Mouse (Mus musculus) inflammation-experienced regulatory T-cells, adult 6 months (primary cell): ENCODE measurements around the gene Map3k21. TPM values are rescaled to one million over a fixed set of nuclear protein-coding genes. Genes with fewer than 3 reads are reported as not detected.

Experiments
- ATAC-seq: one replicate; pipeline ENCODE4 v1.8.0; 2017
- polyA plus RNA-seq, 3 experiments: library from polyadenylated mRNA; unstranded; fragments of 100-300 nt; shearing (Covaris generic); gene quantifications; one replicate each; pipeline ENCODE4 v1.2.1; 2017

Gene Map3k21
- polyA plus RNA-seq, 3 experiments from 2014 or later: not detected

DNA sequence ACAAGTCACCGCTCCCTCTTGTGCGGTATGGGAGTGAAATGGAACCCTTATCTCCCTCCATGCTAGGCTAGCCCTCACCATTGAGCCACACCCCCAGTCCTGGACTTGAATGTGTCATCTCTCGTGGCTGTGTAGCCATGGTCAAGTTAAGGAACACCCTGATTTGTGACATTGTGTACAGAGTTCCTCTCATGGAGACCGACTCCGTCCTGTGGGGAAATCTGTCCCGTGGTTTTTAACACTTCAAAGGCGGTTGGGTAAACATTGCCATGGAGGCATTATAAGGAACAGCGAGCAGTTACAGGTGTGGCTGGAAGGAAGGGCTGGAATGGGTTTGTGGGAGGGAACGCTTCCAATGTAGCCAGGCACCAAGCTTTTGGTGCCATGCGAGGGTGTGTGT lies 6.8 kb downstream of the Map3k21 start:
- ATAC-seq: no peak

DNA sequence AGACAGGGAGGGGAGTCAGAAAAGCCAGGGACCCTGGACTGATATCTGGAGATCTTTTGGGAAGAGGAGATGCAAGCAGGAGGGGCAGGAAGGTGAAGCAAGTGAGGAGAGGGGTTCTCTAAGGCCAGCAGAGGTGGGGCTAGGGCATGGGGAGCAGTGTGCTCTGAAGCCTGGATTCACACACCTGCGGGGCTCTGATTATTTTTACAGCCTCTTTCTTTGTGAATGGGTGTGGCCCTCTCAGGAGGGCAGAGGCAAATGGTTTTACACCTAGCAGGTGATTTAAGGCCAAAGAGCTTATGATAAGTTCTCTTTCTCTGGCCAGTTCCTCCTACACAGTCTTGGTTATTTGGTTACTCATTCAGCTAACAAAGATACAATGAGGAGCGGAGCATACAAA lies 8.5 kb downstream of the Map3k21 start:
- no peak for ATAC-seq

DNA sequence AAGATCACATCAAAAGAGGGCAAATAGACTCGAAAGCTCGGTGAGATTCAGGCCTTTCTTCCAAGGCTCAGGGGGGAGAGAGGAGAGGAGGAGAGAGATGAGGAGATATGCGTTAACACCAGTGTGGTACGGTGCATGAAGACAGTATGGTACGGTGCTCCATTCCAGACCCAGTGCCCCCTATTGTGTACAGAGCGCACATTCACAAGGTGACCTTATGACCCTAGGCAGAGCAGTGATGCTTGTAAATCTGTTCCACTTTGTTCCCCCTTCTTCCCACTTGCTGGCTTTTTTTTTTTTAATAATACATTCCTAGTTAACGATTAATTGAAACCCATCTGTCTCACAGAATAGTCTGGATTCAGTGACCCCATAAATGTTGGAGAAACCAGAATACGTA lies 9.3 kb downstream of the Map3k21 start:
- ATAC-seq: no peak

DNA sequence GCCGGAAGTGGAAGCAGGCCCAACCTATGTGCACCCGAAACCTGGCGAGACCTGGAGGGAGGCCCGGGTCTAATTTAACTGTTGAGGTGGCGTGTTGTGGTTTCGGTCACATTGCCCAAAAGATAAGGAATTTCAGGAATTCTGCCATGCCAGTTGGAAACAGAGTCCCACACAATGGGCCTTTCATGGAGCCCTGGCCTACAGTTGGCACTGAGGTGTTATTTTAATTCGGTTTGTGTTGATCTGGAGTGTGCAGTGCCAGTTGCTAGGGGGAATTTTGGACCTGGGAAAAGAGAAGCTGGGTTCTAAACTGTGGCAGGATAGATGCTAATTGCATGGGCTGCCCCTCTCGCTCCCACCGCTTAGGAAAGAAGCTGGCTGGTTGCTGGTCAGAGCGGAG lies 10.0 kb downstream of the Map3k21 start:
- no peak for ATAC-seq

DNA sequence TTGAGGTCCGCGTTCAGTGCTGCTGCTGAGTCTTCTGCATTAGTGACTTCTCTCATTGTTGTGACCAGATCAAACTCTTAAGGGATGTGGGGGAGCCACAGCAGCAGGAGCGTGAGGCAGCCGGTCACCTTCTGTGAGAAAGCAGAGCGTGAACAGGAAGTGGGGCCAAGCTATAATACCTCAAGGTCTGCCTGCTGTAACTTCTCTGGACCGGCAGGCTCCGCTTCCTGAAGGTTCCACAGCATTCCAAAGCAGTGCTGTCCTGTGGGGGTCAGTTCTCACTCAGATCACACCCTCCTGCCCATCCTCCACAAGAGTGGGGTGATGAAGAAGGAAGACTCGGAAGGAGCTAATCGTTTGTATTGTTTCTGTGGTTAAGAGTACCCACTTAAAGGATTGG lies 10.5 kb downstream of the Map3k21 start:
- ATAC-seq: no peak

DNA sequence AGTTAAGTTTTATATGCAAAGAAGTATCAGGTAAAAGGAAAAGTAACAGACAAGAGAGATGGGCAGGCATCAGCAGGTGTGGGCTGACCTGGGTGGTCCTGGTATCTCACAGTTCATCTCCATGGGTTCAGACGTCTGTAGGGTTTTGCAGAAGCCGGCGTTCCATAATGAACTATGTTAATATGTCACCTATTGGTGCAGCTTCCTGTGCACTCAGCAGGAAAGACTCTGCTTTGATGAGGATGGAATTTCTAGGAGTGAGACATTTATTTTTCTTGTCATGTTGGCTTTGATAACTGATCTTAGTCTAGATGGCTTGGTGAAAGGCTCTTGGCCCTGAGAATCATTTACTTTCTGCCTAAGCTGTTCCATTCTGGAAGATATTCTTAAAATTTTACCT lies 12.1 kb downstream of the Map3k21 start:
- no peak for ATAC-seq

DNA sequence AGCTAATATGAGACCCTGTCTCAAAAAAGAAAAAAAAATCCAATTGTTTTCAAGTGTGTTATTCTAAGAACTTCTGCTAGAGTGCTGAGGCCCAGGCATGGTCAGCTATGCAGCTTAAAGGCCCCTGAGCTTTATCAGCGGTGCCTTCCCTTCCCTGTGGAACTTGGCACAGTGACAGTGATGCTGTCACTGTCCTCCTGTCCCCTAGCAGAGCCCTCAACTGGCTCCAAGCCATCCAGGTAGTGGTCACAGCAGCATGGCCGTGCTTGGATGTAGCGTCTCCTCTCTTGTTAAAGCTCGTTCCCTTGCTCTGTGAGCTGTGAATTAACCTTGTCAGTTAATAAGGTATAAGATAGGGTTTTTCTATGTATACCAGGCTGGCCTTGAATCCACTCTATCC lies 16.4 kb downstream of the Map3k21 start:
- ATAC-seq: no peak

DNA sequence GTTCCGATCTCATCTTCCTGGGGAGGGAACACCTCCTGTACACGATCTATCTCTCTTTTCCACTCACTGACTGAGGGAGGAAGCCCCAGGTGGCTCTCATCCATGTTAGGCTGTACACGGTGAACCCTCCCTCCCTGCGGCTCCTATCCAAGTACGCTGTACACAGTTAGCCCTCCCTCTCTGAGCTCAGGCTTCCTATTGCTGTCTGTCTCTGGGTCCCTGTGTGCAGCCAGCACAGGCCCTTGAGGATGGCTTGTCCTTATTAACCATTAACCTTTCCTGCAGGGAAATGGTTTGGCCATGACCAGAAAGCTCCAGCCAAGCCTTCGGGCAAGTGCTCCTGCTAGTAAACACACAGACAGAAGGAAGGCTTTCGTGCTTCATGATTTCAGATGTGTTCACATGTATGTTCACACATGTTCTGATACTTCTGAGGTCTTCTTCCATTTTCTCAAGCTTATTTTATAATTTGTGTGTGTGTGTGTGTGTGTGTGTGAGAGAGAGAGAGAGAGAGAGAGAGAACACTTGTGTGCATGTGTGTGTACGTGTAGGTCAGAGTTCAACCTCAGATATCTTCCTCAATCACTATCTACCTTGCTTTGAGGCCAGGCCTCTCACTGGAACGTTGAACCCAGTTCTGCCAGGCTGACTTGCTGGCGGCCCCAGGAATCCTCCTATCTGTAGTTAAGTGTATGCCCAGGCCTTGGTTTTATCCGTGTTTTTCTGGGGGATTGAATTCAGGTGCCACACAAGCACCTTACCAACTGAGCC lies 20.2 kb downstream of the Map3k21 start:
- no peak for ATAC-seq

DNA sequence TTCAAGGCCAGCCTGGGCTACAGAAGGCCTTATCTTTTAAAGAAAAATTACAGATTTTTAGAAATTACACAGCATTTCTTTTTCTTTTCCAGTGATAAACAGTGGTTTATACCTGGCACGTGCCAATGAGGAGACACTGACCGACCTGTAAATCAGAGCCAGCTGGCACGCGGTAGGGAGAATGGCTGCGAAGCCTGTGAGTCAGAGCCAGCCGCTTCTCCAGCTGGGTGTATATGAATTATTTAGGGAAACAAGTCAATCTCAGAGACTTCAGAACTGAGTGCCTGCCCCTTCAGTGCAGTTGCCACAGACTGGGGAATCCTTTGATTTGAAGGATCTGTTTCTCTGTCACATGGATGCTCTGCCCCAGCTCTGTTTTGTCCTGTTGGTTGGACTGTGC lies 21.6 kb downstream of the Map3k21 start:
- no peak for ATAC-seq

DNA sequence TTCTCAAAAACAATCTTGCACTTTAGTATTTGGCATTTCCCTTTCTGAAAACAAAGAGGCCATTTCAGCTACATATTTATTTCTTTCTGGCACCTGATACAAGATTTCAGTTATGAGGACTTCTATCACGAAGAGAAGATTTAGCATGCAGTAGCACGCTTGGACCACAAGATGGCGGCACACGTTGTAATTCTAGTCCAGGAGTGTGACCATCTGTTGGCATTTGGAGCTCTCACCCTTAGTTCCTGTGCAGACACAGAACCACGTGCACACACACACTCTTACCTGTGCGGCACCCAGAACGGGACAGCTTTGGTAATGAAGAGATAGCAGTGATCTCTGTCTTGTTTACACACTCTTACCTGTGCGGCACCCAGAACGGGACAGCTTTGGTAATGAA lies 25.4 kb downstream of the Map3k21 start:
- ATAC-seq: no peak

DNA sequence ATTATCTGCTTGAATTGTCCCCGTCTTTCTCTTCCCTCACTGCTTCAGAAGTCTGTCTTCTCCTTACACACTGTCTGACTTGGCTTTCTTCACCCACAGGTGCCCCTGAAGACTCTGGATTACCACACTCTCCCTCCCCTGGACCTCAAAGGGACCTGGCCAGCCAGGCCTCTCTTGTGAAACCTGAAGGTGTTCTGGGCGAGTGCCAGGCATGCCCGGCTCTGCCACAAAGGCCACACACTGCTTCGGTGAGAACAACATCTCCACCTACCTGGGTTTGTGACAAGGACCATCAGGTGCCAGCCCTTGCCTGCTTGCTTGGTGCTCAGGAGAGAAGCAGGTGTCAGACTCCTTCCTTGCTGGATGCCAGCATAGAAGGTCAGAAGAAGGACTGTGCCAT lies 34.3 kb downstream of the Map3k21 start:
- ATAC-seq: no peak

DNA sequence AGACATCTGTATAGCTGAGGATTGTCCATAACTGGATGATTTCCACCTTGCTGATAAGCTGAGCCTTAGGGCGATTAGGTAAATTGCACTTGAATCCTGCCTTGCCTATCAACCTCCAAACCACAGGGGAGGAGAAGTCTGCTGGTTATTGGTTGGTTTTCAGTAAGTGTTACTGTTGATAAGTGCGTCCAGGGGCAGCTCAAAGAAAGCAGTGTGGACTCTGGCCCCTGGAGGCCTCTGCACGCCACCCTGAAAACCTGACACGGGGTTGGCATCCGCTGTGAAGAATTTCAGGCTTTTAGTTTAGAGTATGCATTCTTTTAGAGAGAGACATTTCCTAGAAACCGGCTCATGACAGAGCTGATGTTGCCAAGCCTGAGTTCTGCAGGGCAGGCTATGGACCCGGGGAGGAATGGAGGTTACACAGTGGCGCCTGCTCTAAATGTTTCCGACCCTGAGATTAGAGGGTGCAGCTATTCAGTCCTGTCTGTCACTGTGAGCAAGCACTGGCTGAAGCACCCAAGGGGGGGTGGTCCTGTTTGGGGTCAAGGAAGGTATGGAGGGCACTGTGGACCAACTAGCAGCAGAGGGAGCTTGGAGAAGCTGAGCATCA lies 38.6 kb downstream of the Map3k21 start:
- no peak for ATAC-seq

DNA sequence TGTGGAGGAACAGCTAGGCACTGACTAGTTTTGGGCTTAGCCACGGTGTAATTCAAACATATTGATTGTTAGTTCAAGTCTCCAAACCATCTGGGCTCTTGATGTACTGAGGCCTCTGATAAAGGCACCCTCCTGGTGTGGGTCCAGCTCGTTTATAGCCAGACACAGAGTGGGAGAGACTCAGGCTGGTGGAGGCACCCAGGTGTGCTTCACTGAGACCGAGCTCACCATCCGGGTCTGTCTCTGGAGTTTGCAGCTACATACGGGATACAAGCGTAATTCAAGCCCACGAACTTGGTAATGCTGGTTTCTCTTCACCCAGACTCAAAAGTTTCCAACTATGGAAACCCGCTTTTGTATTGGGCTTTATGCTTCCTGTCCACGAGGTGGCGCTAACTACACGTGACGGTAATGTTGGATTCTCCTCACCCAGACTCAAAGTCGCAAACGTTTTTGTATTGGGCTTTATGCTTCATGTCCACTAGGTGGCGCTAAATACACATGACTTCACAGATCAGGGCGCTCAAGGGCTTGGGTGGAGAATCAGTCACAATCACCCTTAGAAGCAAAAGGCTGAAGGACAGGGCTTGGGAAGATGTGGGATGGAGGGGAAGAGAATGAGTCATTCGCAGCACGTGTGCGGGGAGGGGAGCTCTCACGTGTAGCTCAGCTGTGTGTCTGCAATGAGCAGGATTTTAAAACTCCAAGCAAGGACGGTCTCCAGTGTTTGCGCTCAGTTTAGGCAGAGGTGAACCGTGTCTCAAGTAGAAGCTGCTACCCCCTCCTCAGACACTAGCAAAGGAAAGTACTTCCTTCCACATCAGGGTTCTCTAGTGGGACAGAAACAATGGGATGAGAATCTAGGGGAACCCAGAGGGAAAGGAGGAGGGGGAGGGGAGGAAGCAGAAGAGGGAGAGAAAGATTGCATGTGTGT lies 40.0 kb downstream of the Map3k21 start:
- ATAC-seq: peak; percentile 85

DNA sequence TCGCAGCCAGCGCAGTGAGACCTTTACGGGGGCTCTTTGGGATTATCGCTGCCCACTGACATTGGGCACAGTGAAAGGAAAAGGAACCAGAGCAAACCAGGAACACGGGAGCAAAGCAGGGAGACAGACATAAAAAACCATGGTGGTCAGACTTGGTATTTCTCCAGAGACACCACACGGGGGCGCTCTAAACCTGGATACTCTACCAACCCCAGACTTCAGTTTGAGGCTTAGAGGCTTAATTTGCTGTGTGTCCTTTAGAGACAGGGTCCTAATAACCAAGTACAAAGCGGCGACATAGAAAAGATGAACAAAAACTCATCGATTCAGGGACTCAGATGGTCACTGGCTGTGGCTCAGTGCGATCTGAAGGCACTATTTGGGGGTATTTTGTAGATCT lies 45.4 kb downstream of the Map3k21 start:
- ATAC-seq: no peak

DNA sequence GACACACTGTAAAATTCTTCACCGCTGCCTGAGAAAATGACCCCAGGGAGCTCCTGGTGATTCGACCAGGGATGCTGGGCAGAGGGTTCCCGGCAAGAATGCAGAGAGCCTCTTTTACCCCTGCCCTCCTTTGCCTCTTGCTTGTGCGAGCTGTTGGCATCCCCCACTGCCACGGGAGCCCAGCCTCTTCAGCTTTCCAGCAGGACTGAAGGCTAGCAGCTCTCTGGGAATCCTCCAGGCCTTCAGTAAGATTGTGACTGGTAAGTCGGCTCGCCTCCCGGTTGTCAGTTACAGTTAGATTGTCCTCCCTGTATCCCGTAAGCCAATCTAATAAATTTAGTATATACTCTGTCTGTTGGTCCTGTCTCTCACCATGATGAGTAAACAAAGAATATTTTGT lies 46.5 kb downstream of the Map3k21 start:
- ATAC-seq: no peak

DNA sequence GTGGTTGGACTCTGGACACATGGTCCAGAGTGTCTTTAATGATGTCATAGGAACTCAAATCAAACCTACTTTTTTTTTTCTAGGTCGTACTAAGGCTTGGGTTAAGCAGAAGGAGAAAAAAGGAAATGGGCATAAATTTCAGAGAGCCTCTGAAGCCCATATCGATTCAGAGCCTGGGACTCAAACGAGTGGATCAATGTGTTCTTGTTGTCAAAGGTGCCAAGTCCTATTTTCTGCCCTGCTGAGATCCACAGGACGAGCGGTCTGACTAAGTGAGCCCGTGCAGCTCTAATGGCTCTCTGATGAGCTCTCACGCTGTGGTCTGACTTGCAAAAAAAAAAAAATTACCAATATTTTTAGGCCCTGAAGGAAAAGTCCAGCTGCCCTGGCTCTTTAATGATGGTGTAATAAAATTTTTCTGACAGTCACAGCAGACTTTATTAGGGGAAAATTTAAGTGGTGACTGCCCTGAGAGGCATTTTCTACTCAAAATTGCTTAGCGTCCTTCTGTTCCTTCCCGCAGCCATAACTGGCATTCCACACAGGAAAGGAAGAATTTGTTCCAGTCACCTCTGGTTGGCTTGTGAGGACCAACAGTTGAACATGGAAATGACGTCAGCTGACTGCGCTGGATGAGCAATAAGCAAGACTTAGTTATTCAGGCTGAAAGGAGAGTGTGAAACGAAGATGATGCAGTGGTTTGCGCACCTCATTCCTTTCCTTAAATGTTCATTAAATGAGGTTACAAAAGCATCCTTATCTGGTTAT lies 47.2 kb downstream of the Map3k21 start:
- ATAC-seq: no peak

DNA sequence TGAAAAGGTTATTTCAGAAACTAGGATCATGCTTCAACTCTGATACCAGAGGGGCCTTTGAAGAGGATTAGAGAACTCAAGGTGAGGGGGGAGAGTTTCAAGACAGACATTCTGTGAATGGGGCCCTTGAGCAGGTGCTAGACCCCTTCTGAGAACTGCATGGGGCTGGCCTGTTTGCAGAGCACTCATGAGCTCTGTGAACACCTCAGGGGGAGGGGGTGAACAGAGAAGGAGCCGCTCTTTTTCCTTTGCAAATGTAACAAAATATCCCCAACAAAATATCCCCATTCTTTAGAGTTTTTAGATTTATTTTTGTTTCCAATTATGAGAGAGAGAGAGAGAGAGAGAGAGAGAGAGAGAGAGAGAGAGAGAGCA lies 47.7 kb downstream of the Map3k21 start:
- no peak for ATAC-seq

DNA sequence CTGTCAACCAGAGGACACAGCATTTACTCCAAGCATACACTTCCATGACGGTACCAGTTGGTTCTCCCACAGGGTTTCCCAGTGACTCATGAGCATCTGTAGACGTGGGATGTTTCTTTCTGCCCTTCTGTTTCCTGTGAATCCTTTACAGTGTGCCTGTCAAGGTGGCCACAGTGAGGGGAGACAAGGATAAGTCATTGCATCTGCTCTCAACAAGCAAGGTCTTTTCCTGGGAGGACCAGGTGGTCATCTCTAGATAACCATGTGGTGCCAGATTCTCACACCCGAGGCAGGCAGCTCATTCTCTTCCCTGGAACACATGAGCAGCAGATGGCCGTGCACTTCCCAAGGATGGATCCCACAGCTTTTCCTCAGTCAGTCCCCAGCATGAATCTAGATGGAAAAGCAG lies 49.1 kb downstream of the Map3k21 start:
- no peak for ATAC-seq

DNA sequence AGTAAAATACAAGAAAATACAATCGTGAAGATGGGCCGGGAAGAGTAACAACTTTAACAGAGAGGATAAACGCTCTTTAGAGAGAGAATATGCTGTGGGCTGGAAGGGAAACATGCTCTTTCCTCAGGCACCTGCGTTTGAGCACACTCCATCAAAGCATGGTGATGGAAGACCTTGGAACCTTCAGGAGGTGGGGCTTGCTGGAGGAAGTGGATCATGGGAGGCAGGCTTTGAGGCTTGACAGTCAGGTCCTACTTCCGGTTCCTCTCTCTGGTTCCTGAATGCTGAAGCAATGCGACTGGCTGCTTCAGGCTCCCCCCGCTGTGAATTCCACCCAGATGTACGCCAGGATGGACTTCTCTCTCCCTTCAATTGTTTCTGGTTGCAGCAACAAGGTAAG lies 49.8 kb downstream of the Map3k21 start:
- ATAC-seq: no peak

DNA sequence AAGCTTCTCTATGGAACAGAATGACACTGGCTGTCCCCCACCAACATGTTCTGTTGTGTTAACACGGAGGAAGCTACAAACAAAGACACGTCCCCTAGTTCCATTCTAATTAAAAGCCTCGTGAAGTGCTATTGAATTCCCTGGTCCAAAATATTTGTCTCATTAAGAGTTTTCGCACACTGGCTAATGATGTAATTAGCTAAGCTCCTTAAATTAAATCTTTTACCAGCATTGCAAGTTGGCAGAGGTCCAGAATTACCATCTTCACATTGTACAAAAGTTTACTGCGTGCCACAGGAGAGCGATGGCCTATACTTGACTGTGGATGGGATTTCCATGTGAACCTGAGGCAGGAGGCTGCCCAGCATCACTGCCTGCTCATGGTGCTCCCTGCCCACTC lies 51.5 kb downstream of the Map3k21 start:
- no peak for ATAC-seq

DNA sequence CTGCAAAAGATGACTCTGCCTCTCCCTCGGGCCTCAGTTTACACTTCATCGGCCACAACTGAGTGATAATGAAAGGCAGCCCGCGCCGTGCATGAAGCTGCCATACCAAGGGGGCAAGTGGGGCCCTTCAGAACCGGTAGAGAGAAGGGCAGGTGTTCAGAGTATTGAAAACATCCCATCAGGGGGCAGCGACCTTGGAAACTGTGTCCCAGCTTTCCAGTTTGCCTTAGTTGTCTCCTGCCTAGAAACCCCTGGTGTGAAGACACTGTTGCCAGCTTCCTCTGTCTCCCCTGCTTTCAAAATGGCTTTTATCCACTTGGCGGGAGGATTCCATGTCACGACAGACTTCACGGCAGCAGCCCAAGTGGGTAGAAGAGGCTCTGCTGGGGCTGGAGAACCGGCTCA lies 53.6 kb downstream of the Map3k21 start:
- ATAC-seq: no peak

DNA sequence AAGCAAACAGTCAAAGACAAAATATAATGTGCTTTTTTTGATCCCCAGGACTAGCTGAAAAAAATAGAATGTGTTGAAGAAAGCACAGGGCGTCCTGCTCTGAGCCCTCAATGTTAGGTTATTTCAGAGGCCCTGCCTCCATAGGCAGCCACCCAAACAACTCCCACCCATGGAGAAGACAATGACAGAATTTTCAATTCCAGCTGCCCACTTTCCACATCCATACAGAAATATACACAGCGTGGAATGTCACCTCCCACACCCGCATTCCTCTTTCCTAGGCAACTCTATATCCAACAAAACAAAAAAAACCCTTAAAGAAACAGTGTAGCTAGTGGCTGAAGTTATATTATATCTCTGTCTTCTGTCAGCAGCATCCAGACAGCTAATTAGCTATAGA lies 61.1 kb downstream of the Map3k21 start:
- no peak for ATAC-seq

DNA sequence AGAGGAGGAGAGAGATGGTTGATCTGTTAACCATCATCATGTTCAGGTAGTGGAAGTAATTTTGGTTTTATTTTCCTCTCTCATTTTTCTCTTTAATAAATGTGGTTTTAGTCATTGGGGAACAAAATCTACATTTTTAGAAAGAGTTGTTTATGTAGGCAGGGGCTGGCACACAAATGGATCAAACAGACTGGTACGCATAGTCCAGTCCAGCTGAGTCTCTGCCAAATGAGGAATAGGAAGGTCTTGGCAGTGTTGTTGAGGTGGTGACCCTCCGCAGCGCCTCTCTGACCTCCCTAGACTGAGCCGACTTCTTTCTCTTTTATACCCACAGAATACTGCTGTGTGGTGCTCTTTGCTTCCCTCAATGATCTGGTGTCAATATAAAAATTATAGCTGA lies 65.7 kb downstream of the Map3k21 start:
- no peak for ATAC-seq
